Mouse (Mus musculus): ENCODE results near the gene Rbms3.

Gene Rbms3

GRCm38 (mm10) chr9:116948211-116948610 lies 681.5 kb downstream of the Rbms3 start:
- peak; percentile 34 for DNase-seq

GRCm38 (mm10) chr9:116947369-116947768 lies 682.3 kb downstream of the Rbms3 start:
- no peak for DNase-seq

- no peak for DNase-seq
Measured at GRCm38 (mm10) chr9:116946787-116947186, 682.9 kb downstream of the Rbms3 start.

GRCm38 (mm10) chr9:116945689-116946088 lies 684.0 kb downstream of the Rbms3 start:
- no peak for DNase-seq

GRCm38 (mm10) chr9:116943902-116944301 lies 685.8 kb downstream of the Rbms3 start:
- no peak for DNase-seq

GRCm38 (mm10) chr9:116941116-116941515 lies 688.6 kb downstream of the Rbms3 start:
- DNase-seq = no peak

- DNase-seq = no peak
Measured at GRCm38 (mm10) chr9:116940693-116941092, 689.0 kb downstream of the Rbms3 start.

GRCm38 (mm10) chr9:116928338-116928737 lies 701.4 kb downstream of the Rbms3 start:
- DNase-seq = no peak

GRCm38 (mm10) chr9:116923151-116923550 lies 706.6 kb downstream of the Rbms3 start:
- DNase-seq = no peak

- DNase-seq = no peak
Measured at GRCm38 (mm10) chr9:116922561-116922960, 707.2 kb downstream of the Rbms3 start.

GRCm38 (mm10) chr9:116919441-116920019 lies 710.2 kb downstream of the Rbms3 start:
- DNase-seq = peak; percentile 64

GRCm38 (mm10) chr9:116912493-116912847 lies 717.2 kb downstream of the Rbms3 start:
- DNase-seq = no peak

- no peak for DNase-seq
Measured at GRCm38 (mm10) chr9:116911781-116912492, 717.8 kb downstream of the Rbms3 start.

GRCm38 (mm10) chr9:116909511-116909910 lies 720.2 kb downstream of the Rbms3 start:
- DNase-seq = no peak

- DNase-seq = no peak
Measured at GRCm38 (mm10) chr9:116906955-116907354, 722.8 kb downstream of the Rbms3 start.

GRCm38 (mm10) chr9:116905646-116906045 lies 724.1 kb downstream of the Rbms3 start:
- DNase-seq = no peak

- DNase-seq = peak; percentile 79
Measured at GRCm38 (mm10) chr9:116903304-116903993, 726.3 kb downstream of the Rbms3 start.

GRCm38 (mm10) chr9:116899403-116899802 lies 730.3 kb downstream of the Rbms3 start:
- DNase-seq = no peak

- DNase-seq = no peak
Measured at GRCm38 (mm10) chr9:116886973-116887680, 742.6 kb downstream of the Rbms3 start.

GRCm38 (mm10) chr9:116885617-116886016 lies 744.1 kb downstream of the Rbms3 start:
- no peak for DNase-seq

- no peak for DNase-seq
Measured at GRCm38 (mm10) chr9:116880503-116880902, 749.2 kb downstream of the Rbms3 start.

GRCm38 (mm10) chr9:116879600-116880457 lies 749.9 kb downstream of the Rbms3 start:
- DNase-seq = no peak
